Mouse (Mus musculus): ENCODE data around the gene Ezr. TPM values are rescaled to one million over a fixed set of nuclear protein-coding genes. Genes with fewer than 3 reads are reported as not detected.

Ezr gene
- 100 to 1,000 TPM; 205 to 250 TPM for total RNA-seq (2023)

GRCm38 (mm10) chr17:6782611-6783005, at the start of gene Ezr:
Gene Ezr, minus strand, starts transcription at chr17:6782784.

Other genes starting within 250 kb of the Ezr start
- gene Dynlt1c, start 181.1 kb downstream of the Ezr start, total RNA-seq (2023): 10 to 100 TPM; 11.1 to 20.2 TPM
- 100 to 1,000 TPM; 189 to 198 TPM for gene Dynlt1f, start 126.9 kb downstream of the Ezr start, total RNA-seq (2023)
- under 1 TPM; 0.61 to 0.66 TPM for gene Sytl3, start 123.7 kb downstream of the Ezr start, total RNA-seq (2023)
- gene Rsph3b, start 165.9 kb upstream of the Ezr start, total RNA-seq (2023): 10 to 100 TPM; 12.4 to 16.5 TPM
- 10 to 100 TPM; 30.6 to 33.0 TPM for gene Tagap1, start 178.4 kb upstream of the Ezr start, total RNA-seq (2023)
- 100 to 1,000 TPM; 296 to 331 TPM for gene Rnaset2b, start 187.8 kb upstream of the Ezr start, total RNA-seq (2023)
- under 1 TPM in 1 of 2 experiments, not detected in 1; 0.94 TPM for gene Gm49721, start 196.1 kb upstream of the Ezr start, total RNA-seq (2023)
- gene Gm1604a, start 242.8 kb upstream of the Ezr start, total RNA-seq (2023): not detected

All from monocyte, adult 59 days (primary cell).